11 mouse cellular contexts compared by ENCODE assay signal in the genomic region with DNA sequence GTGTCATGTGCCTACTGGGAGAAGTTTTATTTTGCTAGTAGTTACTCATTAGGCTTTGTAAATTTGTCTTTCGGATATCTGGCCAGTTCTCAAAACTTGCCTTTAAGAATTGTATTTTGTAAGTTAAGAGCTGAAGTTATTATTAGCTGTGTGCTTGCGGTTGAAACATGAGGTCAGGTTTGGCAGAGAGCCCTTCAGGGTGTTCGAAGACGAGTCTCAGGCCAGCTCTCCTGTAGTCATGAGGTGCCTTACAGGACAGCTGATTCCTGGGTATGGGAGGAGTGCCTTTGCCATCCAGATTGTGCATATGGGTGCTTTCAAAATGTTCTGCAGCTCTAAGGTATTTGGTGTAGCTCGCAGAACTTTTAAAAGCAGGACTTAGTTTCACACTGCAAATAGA. TPM values are rescaled to one million over a fixed set of nuclear protein-coding genes. Genes with fewer than 3 reads are reported as not detected.
DNase-seq lines count a peak whose midpoint lies in the region; ATAC-seq lines count a peak whose summit lies in the region.
"Had no signal": no experiment of that assay in that cellular context is flagged by ENCODE, and none has a peak within 500 bp of the region (broad histone marks: within the 10 kb centered on the region; RNA-seq: fewer than 3 reads in every experiment).

No protein-coding gene starts in this region.

- H3K36me3 ChIP-seq in heart, embryonic 16.5 days (ENCODE audit: control insufficient read depth, insufficient read depth), result no peaks in the 10 kb centered on the region
- H3K36me3 ChIP-seq: embryonic facial prominence, embryonic 10.5 days; forebrain, embryonic 12.5 days had no signal

- 0 out of 2 replicates have a peak, but pooled peaks have one; percentile 63 for ATAC-seq in heart, embryonic 16.5 days (replicated peaks; ENCODE audit: extremely low read depth, insufficient read depth, low FRiP score)
- ATAC-seq in frontal cortex, adult (ENCODE audit: low TSS enrichment), result no peak
- no peak for ATAC-seq in erythroid progenitor cell, adult 5-6 weeks (replicated peaks; ENCODE audit: low FRiP score, poor library complexity, severe bottlenecking)

- no peak overlapping the region for H3K4me2 ChIP-seq in heart, embryonic 16.5 days (ENCODE audit: low read depth, low read length)
- H3K4me2 ChIP-seq: forebrain, embryonic 12.5 days had no signal

- peak; percentile 12 for DNase-seq in adrenal gland, postnatal 14 days
- no peak for DNase-seq in adrenal gland, adult 18-20 months (ENCODE audit: low spot score in 2 of 2)
- peak; percentile 8 for DNase-seq in urinary bladder, postnatal 14 days (ENCODE audit: low spot score)
- DNase-seq in urinary bladder, postnatal 10 days (ENCODE audit: low spot score), result no peak
- DNase-seq in skeletal muscle tissue, adult 2 months (ENCODE audit: low read depth, low spot score), result peak; percentile 84
- DNase-seq: cerebellum, adult 2 months had no signal

- H3K9me3 ChIP-seq in heart, embryonic 16.5 days (replicated peaks; ENCODE audit: control insufficient read depth, low read length), result no peaks in the 10 kb centered on the region
- H3K9me3 ChIP-seq: embryonic facial prominence, embryonic 10.5 days; forebrain, embryonic 12.5 days had no signal

- peak overlapping the region; percentile 67 for H3K27ac ChIP-seq in heart, embryonic 16.5 days (ENCODE audit: low read length)
- H3K27ac ChIP-seq: embryonic facial prominence, embryonic 10.5 days; forebrain, embryonic 12.5 days had no signal

- no peak overlapping the region for H3K9ac ChIP-seq in heart, embryonic 16.5 days (ENCODE audit: low read length)
- H3K9ac ChIP-seq: forebrain, embryonic 12.5 days had no signal

- H3K4me3 ChIP-seq in heart, embryonic 16.5 days (ENCODE audit: low read length), result no peak overlapping the region
- H3K4me3 ChIP-seq: embryonic facial prominence, embryonic 10.5 days; forebrain, embryonic 12.5 days had no signal

- H3K27me3 ChIP-seq in heart, embryonic 16.5 days (ENCODE audit: control insufficient read depth, insufficient read depth, low read length), result no peaks in the 10 kb centered on the region

- no peaks in the 10 kb centered on the region for H3K4me1 ChIP-seq in heart, embryonic 16.5 days (ENCODE audit: control insufficient read depth, insufficient read depth, low read length)
- H3K4me1 ChIP-seq: embryonic facial prominence, embryonic 10.5 days; forebrain, embryonic 12.5 days had no signal

- 45% methylated on average over 5 of the region's 5 CpGs for WGBS in heart, embryonic 16.5 days

RNA-seq across cellular contexts. Expression of a gene that starts 37.4 kb away (rescaled TPM):
- 2.2 and 2.4 TPM in 2 replicates for total RNA-seq in adrenal gland, postnatal 14 days (2021)
- 1 to 10 TPM; 1.7 to 2.6 TPM for total RNA-seq in adrenal gland, adult 18-20 months (2021)
- 5.3 and 6.7 TPM in 2 replicates for polyA plus RNA-seq in heart, embryonic 16.5 days (2015; fragmentation: Nextera tagmentation; extraction: Ambion mirVana)
- 0.72 TPM in 1 of 2 replicates, not detected in the other for total RNA-seq in erythroid progenitor cell, adult 5-6 weeks (2015; ENCODE audit: low replicate concordance)
- 0.53 and 0.77 TPM in 2 replicates for total RNA-seq in erythroid progenitor cell, adult 5-6 weeks (2017; ENCODE audit: low replicate concordance)

Comparison
In these comparisons a context has a peak if more than half of its experiments do, and no peak if none do; other contexts are left out.
1. DNase-seq: peak in adrenal gland, postnatal 14 days (single experiment), urinary bladder, postnatal 14 days (single experiment) and skeletal muscle tissue, adult 2 months (single experiment); none in adrenal gland, adult 18-20 months (0 of 2) and urinary bladder, postnatal 10 days (single experiment).